Comparison of ENCODE assay signal across 26 mouse cellular contexts in the genomic region with DNA sequence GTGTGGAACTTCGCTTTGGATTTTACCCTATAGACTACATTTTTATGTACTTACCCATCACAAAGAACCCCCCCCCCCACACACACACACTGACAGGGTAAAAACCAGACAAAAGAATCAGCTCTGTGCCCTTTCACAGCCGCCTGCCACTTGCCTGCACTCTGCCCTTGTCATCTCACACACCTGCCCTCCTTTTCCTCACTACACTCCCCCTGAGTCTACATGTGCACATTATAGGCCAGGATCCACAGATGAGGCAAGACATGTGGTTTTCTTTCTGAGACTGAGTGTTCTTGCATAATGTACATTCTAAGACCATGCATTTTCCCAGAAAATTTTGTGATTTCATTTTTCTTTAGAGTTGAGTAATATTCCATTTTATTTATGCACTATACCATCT. TPM values are rescaled to one million over a fixed set of nuclear protein-coding genes. Genes with fewer than 3 reads are reported as not detected.
A peak's percentile ranks its signal among the peaks of the same experiment; 100 is the strongest.
DNase-seq lines count a peak whose midpoint lies in the region; ATAC-seq lines count a peak whose summit lies in the region.
"Had no signal": no experiment of that assay in that cellular context is flagged by ENCODE, and none has a peak within 500 bp of the region (broad histone marks: within the 10 kb centered on the region; RNA-seq: fewer than 3 reads in every experiment).

No protein-coding gene starts in this region.

- H3K27ac ChIP-seq in forebrain, embryonic 11.5 days (ENCODE audit: low read depth, low read length): no peak overlapping the region
- no peak overlapping the region for H3K27ac ChIP-seq in forebrain, embryonic 12.5 days
- H3K27ac ChIP-seq in liver, embryonic 11.5 days (ENCODE audit: low read depth, low read length): peak overlapping the region; percentile 78
- H3K27ac ChIP-seq in liver, embryonic 12.5 days: peak overlapping the region; percentile 77
- no peak overlapping the region for H3K27ac ChIP-seq in intestine, embryonic 15.5 days
- H3K27ac ChIP-seq: embryonic facial prominence, embryonic 13.5 days; gastrocnemius, adult 2 months; heart, adult 2 months; kidney, embryonic 15.5 days; limb, embryonic 12.5 days; stomach, postnatal 0 days had no signal

- H3K4me3 ChIP-seq in forebrain, embryonic 11.5 days (ENCODE audit: low read depth, low read length): no peak overlapping the region
- no peak overlapping the region for H3K4me3 ChIP-seq in forebrain, embryonic 12.5 days (replicated peaks)
- H3K4me3 ChIP-seq in liver, embryonic 11.5 days (ENCODE audit: low read depth, low read length): no peak overlapping the region
- no peak overlapping the region for H3K4me3 ChIP-seq in liver, embryonic 12.5 days
- H3K4me3 ChIP-seq in intestine, embryonic 15.5 days (replicated peaks): no peak overlapping the region
- H3K4me3 ChIP-seq: embryonic facial prominence, embryonic 13.5 days; gastrocnemius, adult 2 months; heart, adult 2 months; kidney, embryonic 15.5 days; limb, embryonic 12.5 days had no signal

- no peak for ATAC-seq in forebrain, embryonic 11.5 days (replicated peaks; ENCODE audit: low FRiP score)
- ATAC-seq in forebrain, embryonic 12.5 days (ENCODE audit: low FRiP score): no peak
- ATAC-seq in liver, embryonic 11.5 days (replicated peaks; ENCODE audit: low FRiP score): no peak
- no peak for ATAC-seq in liver, embryonic 12.5 days
- peak; percentile 68 for ATAC-seq in megakaryocyte progenitor cell, adult 5-6 weeks (replicated peaks; ENCODE audit: poor library complexity)
- no peak for ATAC-seq in intestine, embryonic 15.5 days
- ATAC-seq: activated CD4-positive, CD25-positive, alpha-beta regulatory T cell, adult 4 months; CD4-positive, CD25-positive, alpha-beta regulatory T cell, adult 4 months; hindbrain, embryonic 16.5 days; intestine, postnatal 0 days had no signal

- WGBS in forebrain, embryonic 11.5 days: 73% methylated on average over 2 of the region's 2 CpGs
- 66% methylated on average over 2 of the region's 2 CpGs for WGBS in forebrain, embryonic 12.5 days
- WGBS in liver, embryonic 11.5 days: 66% methylated on average over 2 of the region's 2 CpGs
- WGBS in liver, embryonic 12.5 days (ENCODE audit: insufficient replicate concordance): 69% methylated on average over 2 of the region's 2 CpGs
- WGBS in intestine, embryonic 15.5 days: 94% methylated on average over 2 of the region's 2 CpGs

- peak; percentile 45 for DNase-seq in forebrain, embryonic 11.5 days (ENCODE audit: low spot score)
- DNase-seq in liver, embryonic 11.5 days (ENCODE audit: low spot score): no peak
- DNase-seq in liver: no peak
- DNase-seq in ovary, postnatal 36 days (ENCODE audit: low spot score): no peak
- DNase-seq: adrenal gland, postnatal 14 days; cerebellum, adult 11 months; cerebellum, postnatal 10 days; gastrocnemius, adult 2 months; heart, adult 2 months; kidney, postnatal 4 days; lung, adult 2 months; lung, postnatal 36 days; right cerebral cortex, adult 18-20 months had no signal

- no peak overlapping the region for H3K9ac ChIP-seq in forebrain, embryonic 11.5 days (ENCODE audit: low read length)
- H3K9ac ChIP-seq in forebrain, embryonic 12.5 days: no peak overlapping the region
- no peak overlapping the region for H3K9ac ChIP-seq in liver, embryonic 11.5 days (ENCODE audit: low read depth, low read length)
- H3K9ac ChIP-seq in liver, embryonic 12.5 days: no peak overlapping the region
- no peak overlapping the region for H3K9ac ChIP-seq in intestine, embryonic 15.5 days
- H3K9ac ChIP-seq: embryonic facial prominence, embryonic 13.5 days; kidney, embryonic 15.5 days; limb, embryonic 12.5 days had no signal

- H3K27me3 ChIP-seq in forebrain, embryonic 11.5 days (ENCODE audit: control insufficient read depth, insufficient read depth, low read length): no peaks in the 10 kb centered on the region
- no peaks in the 10 kb centered on the region for H3K27me3 ChIP-seq in forebrain, embryonic 12.5 days
- H3K27me3 ChIP-seq in liver, embryonic 11.5 days (replicated peaks; ENCODE audit: control insufficient read depth, insufficient read depth, low read length): no peaks in the 10 kb centered on the region
- no peaks in the 10 kb centered on the region for H3K27me3 ChIP-seq in liver, embryonic 12.5 days (replicated peaks)
- H3K27me3 ChIP-seq in intestine, embryonic 15.5 days (replicated peaks): no peaks in the 10 kb centered on the region
- H3K27me3 ChIP-seq: embryonic facial prominence, embryonic 13.5 days; kidney, embryonic 15.5 days; limb, embryonic 12.5 days had no signal

- peaks cover 3% of the 10 kb centered on the region; the same call in 1 of the 2 replicates for H3K36me3 ChIP-seq in forebrain, embryonic 11.5 days (ENCODE audit: control insufficient read depth, insufficient read depth, low read length)
- peaks cover 49% of the 10 kb centered on the region for H3K36me3 ChIP-seq in forebrain, embryonic 12.5 days (replicated peaks)
- peaks cover 14% of the 10 kb centered on the region for H3K36me3 ChIP-seq in liver, embryonic 11.5 days (ENCODE audit: control insufficient read depth, insufficient read depth, low read length)
- H3K36me3 ChIP-seq in liver, embryonic 12.5 days: peaks cover 59% of the 10 kb centered on the region
- H3K36me3 ChIP-seq in intestine, embryonic 15.5 days: peaks cover 17% of the 10 kb centered on the region

- no peak overlapping the region for H3K4me2 ChIP-seq in forebrain, embryonic 11.5 days (ENCODE audit: low read depth, low read length, severe bottlenecking)
- H3K4me2 ChIP-seq in forebrain, embryonic 12.5 days: no peak overlapping the region
- H3K4me2 ChIP-seq in liver, embryonic 11.5 days: peak overlapping the region; percentile 42
- H3K4me2 ChIP-seq in liver, embryonic 12.5 days: peak overlapping the region; percentile 56
- no peak overlapping the region for H3K4me2 ChIP-seq in intestine, embryonic 15.5 days (replicated peaks)
- H3K4me2 ChIP-seq: embryonic facial prominence, embryonic 13.5 days; kidney, embryonic 15.5 days; limb, embryonic 12.5 days; midbrain, embryonic 11.5 days had no signal

- no peaks in the 10 kb centered on the region for H3K9me3 ChIP-seq in forebrain, embryonic 11.5 days (ENCODE audit: control insufficient read depth, low read length)
- 0 out of 2 replicates have a peak, but pooled peaks cover 2% of the 10 kb centered on the region for H3K9me3 ChIP-seq in forebrain, embryonic 12.5 days
- H3K9me3 ChIP-seq in liver, embryonic 11.5 days (ENCODE audit: control insufficient read depth, low read length): no peaks in the 10 kb centered on the region
- no peaks in the 10 kb centered on the region for H3K9me3 ChIP-seq in liver, embryonic 12.5 days (replicated peaks)
- no peaks in the 10 kb centered on the region for H3K9me3 ChIP-seq in intestine, embryonic 15.5 days
- H3K9me3 ChIP-seq: embryonic facial prominence, embryonic 13.5 days; kidney, embryonic 15.5 days had no signal

- H3K4me1 ChIP-seq in forebrain, embryonic 11.5 days (replicated peaks; ENCODE audit: control insufficient read depth, insufficient read depth, low read length): peaks cover 2% of the 10 kb centered on the region; the same call in 1 of the 2 replicates
- H3K4me1 ChIP-seq in forebrain, embryonic 12.5 days: peaks cover 11% of the 10 kb centered on the region; the same call in 1 of the 2 replicates
- H3K4me1 ChIP-seq in liver, embryonic 11.5 days (replicated peaks; ENCODE audit: control insufficient read depth, insufficient read depth, low read length): peaks cover 21% of the 10 kb centered on the region
- H3K4me1 ChIP-seq in liver, embryonic 12.5 days: peaks cover 53% of the 10 kb centered on the region
- 0 out of 2 replicates have a peak, but pooled peaks cover 3% of the 10 kb centered on the region for H3K4me1 ChIP-seq in intestine, embryonic 15.5 days (replicated peaks)

RNA-seq across cellular contexts. Expression of a gene that starts 12.1 kb away (rescaled TPM):
- polyA plus RNA-seq in forebrain, embryonic 11.5 days (2014; fragmentation: Nextera tagmentation; extraction: Ambion mirVana): 42.4 and 47.4 TPM in 2 replicates
- 38.7 and 41.7 TPM in 2 replicates for polyA plus RNA-seq in forebrain, embryonic 12.5 days (2016; fragmentation: Nextera tagmentation; extraction: Ambion mirVana)
- 24.8 and 25.8 TPM in 2 replicates for polyA plus RNA-seq in liver, embryonic 11.5 days (2014; fragmentation: Nextera tagmentation; extraction: Ambion mirVana)
- 14.1 and 14.5 TPM in 2 replicates for polyA plus RNA-seq in liver, embryonic 12.5 days (2016; fragmentation: Nextera tagmentation; extraction: Ambion mirVana)
- 64.1 and 66.2 TPM in 2 replicates for total RNA-seq in megakaryocyte progenitor cell, adult 5-6 weeks (2015)
- total RNA-seq in megakaryocyte progenitor cell, adult 5-6 weeks (2017): 35.7 and 36.1 TPM in 2 replicates
- polyA plus RNA-seq in intestine, embryonic 15.5 days (2015; fragmentation: Nextera tagmentation; extraction: Ambion mirVana): 16.0 and 16.8 TPM in 2 replicates

Comparison
In these comparisons a context has a peak if more than half of its experiments do, and no peak if none do; other contexts are left out.
1. H3K27ac ChIP-seq: peak in liver, embryonic 11.5 days (single experiment) and liver, embryonic 12.5 days (single experiment); none in forebrain, embryonic 11.5 days (single experiment), forebrain, embryonic 12.5 days (single experiment) and intestine, embryonic 15.5 days (single experiment).
2. H3K4me2 ChIP-seq: peak in liver, embryonic 11.5 days (single experiment) and liver, embryonic 12.5 days (single experiment); none in forebrain, embryonic 11.5 days (single experiment), forebrain, embryonic 12.5 days (single experiment) and intestine, embryonic 15.5 days (single experiment).